Mouse (Mus musculus): Measurements from ENCODE around the gene Dsn1. TPM values are rescaled to one million over a fixed set of nuclear protein-coding genes. Genes with fewer than 3 reads are reported as not detected.

Gene Dsn1
- polyA plus RNA-seq, 1 experiment from 2014 or later, result 53.7 TPM

GRCm38 (mm10) chr2:157012341-157012740 lies 5.4 kb upstream of the Dsn1 start:
- H3K4me2 ChIP-seq, result no peak overlapping the region
- H3K27me3 ChIP-seq, result no peaks in the 10 kb centered on the region
- ATAC-seq (ENCODE audit: low FRiP score), result no peak
- H3K27ac ChIP-seq, result no peak overlapping the region
- H3K4me3 ChIP-seq (replicated peaks), result no peak overlapping the region
- H3K36me3 ChIP-seq (replicated peaks), result peaks cover 48% of the 10 kb centered on the region
- peaks cover 2% of the 10 kb centered on the region for H3K4me1 ChIP-seq
- H3K9me3 ChIP-seq, result no peaks in the 10 kb centered on the region
- no peak overlapping the region for H3K9ac ChIP-seq
- WGBS, result 89% methylated on average over 6 of the region's 6 CpGs

- 63% methylated on average over 11 of the region's 11 CpGs for WGBS
- Histone ChIP-seq H3K9ac (no peak overlapping the region), H3K27me3 (no peaks in the 10 kb centered on the region), H3K36me3 (replicated peaks) (peaks cover 32% of the 10 kb centered on the region), H3K27ac (no peak overlapping the region), H3K4me2 (no peak overlapping the region), H3K4me1 (peaks cover 15% of the 10 kb centered on the region), H3K4me3 (replicated peaks) (no peak overlapping the region), H3K9me3 (no peaks in the 10 kb centered on the region)
- ATAC-seq (ENCODE audit: low FRiP score), result no peak
Measured at GRCm38 (mm10) chr2:157010634-157011310, 3.8 kb upstream of the Dsn1 start.

GRCm38 (mm10) chr2:157010121-157010520 lies 3.2 kb upstream of the Dsn1 start:
- Histone ChIP-seq H3K27me3 (no peaks in the 10 kb centered on the region), H3K27ac (no peak overlapping the region), H3K36me3 (replicated peaks) (peaks cover 27% of the 10 kb centered on the region), H3K9ac (no peak overlapping the region), H3K4me3 (replicated peaks) (no peak overlapping the region), H3K4me1 (peaks cover 17% of the 10 kb centered on the region), H3K9me3 (no peaks in the 10 kb centered on the region), H3K4me2 (no peak overlapping the region)
- no peak for ATAC-seq (ENCODE audit: low FRiP score)

DNA sequence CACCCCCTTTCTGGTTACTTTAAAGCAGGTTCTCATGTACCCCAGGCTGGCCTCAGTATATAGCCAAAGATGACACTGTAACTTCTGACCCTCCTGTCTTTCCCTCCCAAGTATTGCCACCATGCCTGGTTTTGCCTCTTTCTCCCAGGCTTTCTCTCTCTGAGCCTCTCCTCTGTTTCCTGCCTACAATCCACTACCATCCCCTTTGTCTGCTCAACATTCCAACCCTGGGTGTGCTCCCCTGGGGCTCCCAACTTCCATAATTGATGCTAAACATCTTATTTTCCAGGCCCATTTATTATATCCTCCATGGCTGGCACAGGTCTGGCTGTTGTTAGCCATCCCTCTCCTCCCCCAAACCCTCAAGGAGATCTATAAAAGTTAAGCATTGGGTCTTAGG lies 1.6 kb upstream of the Dsn1 start:
- H3K9ac ChIP-seq, result no peak overlapping the region
- no peak for ATAC-seq (ENCODE audit: low FRiP score)
- H3K27ac ChIP-seq, result no peak overlapping the region

GRCm38 (mm10) chr2:157007234-157007596 lies 261 bp upstream of the Dsn1 start:
- peaks cover 14% of the 10 kb centered on the region for H3K36me3 ChIP-seq (replicated peaks)
- H3K4me1 ChIP-seq, result peaks cover 17% of the 10 kb centered on the region
- peak overlapping the region; percentile 74 for H3K9ac ChIP-seq
- WGBS, result 26% methylated on average over 5 of the region's 5 CpGs
- no peaks in the 10 kb centered on the region for H3K27me3 ChIP-seq
- H3K4me2 ChIP-seq, result peak overlapping the region; percentile 97
- H3K4me3 ChIP-seq (replicated peaks), result peak overlapping the region; percentile 77
- ATAC-seq (ENCODE audit: low FRiP score), result no peak; the same call in none of the 2 replicates
- peak overlapping the region; percentile 76 for H3K27ac ChIP-seq
- no peaks in the 10 kb centered on the region for H3K9me3 ChIP-seq

More for the DNA sequence above, 1.6 kb upstream of the Dsn1 start:
- peaks cover 17% of the 10 kb centered on the region for H3K4me1 ChIP-seq
- no peaks in the 10 kb centered on the region for H3K27me3 ChIP-seq
- H3K9me3 ChIP-seq, result no peaks in the 10 kb centered on the region
- H3K4me2 ChIP-seq, result no peak overlapping the region
- no peak overlapping the region for H3K4me3 ChIP-seq (replicated peaks)
- peaks cover 25% of the 10 kb centered on the region for H3K36me3 ChIP-seq (replicated peaks)

GRCm38 (mm10) chr2:157002321-157002720 lies 4.6 kb downstream of the Dsn1 start:
- H3K36me3 ChIP-seq (replicated peaks), result peaks cover 44% of the 10 kb centered on the region
- no peak overlapping the region for H3K27ac ChIP-seq
- H3K9me3 ChIP-seq, result no peaks in the 10 kb centered on the region
- peaks cover 14% of the 10 kb centered on the region for H3K4me1 ChIP-seq
- H3K4me2 ChIP-seq, result no peak overlapping the region
- no peak overlapping the region for H3K9ac ChIP-seq
- no peak overlapping the region for H3K4me3 ChIP-seq (replicated peaks)
- no peak for ATAC-seq (ENCODE audit: low FRiP score)
- WGBS, result 95% methylated on average over 4 of the region's 4 CpGs
- H3K27me3 ChIP-seq, result no peaks in the 10 kb centered on the region

DNA sequence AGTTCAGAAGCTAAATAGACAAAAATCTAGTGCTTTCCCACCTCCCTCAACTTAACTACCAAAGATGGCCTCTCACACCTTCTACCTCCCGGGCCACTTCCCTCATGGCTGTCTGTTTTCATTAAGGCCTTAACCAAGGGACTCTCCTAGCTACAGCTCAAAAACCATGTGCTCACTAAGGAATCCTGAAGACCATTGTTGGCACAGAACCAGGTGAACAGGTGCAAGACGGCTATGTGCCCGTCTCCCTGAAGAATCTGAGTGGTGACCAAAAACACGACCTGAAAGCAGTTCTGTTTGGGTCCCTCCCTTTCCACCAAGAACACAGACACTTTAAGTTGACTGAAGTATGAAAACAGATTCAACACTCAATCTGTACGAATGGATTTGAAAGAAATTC lies 8.7 kb downstream of the Dsn1 start:
- H3K27me3 ChIP-seq, result no peaks in the 10 kb centered on the region
- no peaks in the 10 kb centered on the region for H3K9me3 ChIP-seq
- no peak overlapping the region for H3K4me3 ChIP-seq (replicated peaks)
- H3K4me1 ChIP-seq, result no peaks in the 10 kb centered on the region
- H3K9ac ChIP-seq, result no peak overlapping the region
- WGBS, result 92% methylated on average over 5 of the region's 5 CpGs
- H3K4me2 ChIP-seq, result no peak overlapping the region
- ATAC-seq (ENCODE audit: low FRiP score), result no peak
- peaks cover 56% of the 10 kb centered on the region for H3K36me3 ChIP-seq (replicated peaks)
- H3K27ac ChIP-seq, result no peak overlapping the region

- H3K4me1 ChIP-seq, result no peaks in the 10 kb centered on the region
- H3K36me3 ChIP-seq (replicated peaks), result peaks cover 56% of the 10 kb centered on the region
- no peak overlapping the region for H3K4me3 ChIP-seq (replicated peaks)
- ATAC-seq (ENCODE audit: low FRiP score), result no peak
- 0 out of 2 replicates have a peak overlapping the region, but pooled peaks have one; percentile 42 for H3K9ac ChIP-seq
- H3K9me3 ChIP-seq, result no peaks in the 10 kb centered on the region
- no peak overlapping the region for H3K27ac ChIP-seq
- no peak overlapping the region for H3K4me2 ChIP-seq
- WGBS, result 76% methylated on average over 6 of the region's 6 CpGs
- no peaks in the 10 kb centered on the region for H3K27me3 ChIP-seq
Measured at GRCm38 (mm10) chr2:156996576-156996975, 10.4 kb downstream of the Dsn1 start.

GRCm38 (mm10) chr2:156991470-156992319 lies 15.3 kb downstream of the Dsn1 start, which contains the start of gene Ndrg3:
Ndrg3 (minus strand) TSS chr2:156992056.
- no peaks in the 10 kb centered on the region for H3K27me3 ChIP-seq
- peaks cover 25% of the 10 kb centered on the region for H3K36me3 ChIP-seq (replicated peaks)
- under 1% methylated on average over 66 of the region's 66 CpGs for WGBS
- H3K4me3 ChIP-seq (replicated peaks), result peak within 1 kb of the TSS; percentile 92
- H3K9ac ChIP-seq, result peak within 1 kb of the TSS; percentile 81
- peak within 1 kb of the TSS; percentile 73 for H3K27ac ChIP-seq
- H3K9me3 ChIP-seq, result no peaks in the 10 kb centered on the region
- H3K4me1 ChIP-seq, result peaks cover 17% of the 10 kb centered on the region
- peak within 1 kb of the TSS; percentile 96 for H3K4me2 ChIP-seq
- ATAC-seq (ENCODE audit: low FRiP score), result peak; percentile 95

DNA sequence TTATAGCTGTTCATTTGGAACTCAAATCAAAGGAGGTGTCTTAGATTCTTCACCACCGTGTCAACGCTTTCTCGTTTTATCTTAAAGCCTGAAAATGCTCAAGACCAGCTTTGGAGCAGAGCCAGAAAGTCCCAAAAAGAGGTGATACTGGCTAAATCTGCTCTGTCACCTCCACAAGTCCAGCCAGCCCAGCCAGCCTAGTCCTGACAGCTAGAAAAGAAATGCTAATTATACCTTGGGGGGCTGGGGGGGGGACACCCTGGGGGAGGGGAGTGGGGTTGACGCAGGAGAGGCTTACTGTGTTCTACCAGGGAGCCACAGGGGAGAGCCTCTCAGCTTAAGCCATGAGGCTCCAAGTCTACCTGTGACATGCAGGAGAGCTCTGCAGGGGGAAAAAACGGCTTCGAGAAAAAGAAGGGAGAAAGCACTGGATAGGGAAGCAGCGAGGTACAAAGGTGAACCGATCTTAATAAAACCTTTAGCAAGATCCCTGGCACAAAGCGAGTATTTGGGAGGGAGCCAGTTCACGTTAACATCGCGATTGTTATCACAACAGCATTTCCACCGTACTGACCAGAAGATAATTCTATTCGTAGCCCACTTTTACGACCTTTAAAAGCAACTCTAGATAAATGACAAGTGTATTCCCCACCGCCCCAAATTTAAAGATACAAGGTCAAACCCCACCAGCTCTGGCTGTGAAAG lies 16.1 kb downstream of the Dsn1 start:
- H3K4me3 ChIP-seq (replicated peaks), result peak overlapping the region; percentile 92
- H3K27me3 ChIP-seq, result no peaks in the 10 kb centered on the region
- WGBS, result 3% methylated on average over 16 of the region's 16 CpGs
- H3K9ac ChIP-seq, result peak overlapping the region; percentile 81
- H3K27ac ChIP-seq, result no peak overlapping the region
- H3K4me2 ChIP-seq, result peak overlapping the region; percentile 96
- H3K36me3 ChIP-seq (replicated peaks), result peaks cover 20% of the 10 kb centered on the region
- H3K4me1 ChIP-seq, result peaks cover 17% of the 10 kb centered on the region
- H3K9me3 ChIP-seq, result no peaks in the 10 kb centered on the region
- ATAC-seq (ENCODE audit: low FRiP score), result no peak

- Histone ChIP-seq H3K9me3 (no peaks in the 10 kb centered on the region), H3K9ac (no peak overlapping the region), H3K4me3 (replicated peaks) (no peak overlapping the region), H3K27ac (no peak overlapping the region), H3K4me1 (peaks cover 17% of the 10 kb centered on the region), H3K27me3 (no peaks in the 10 kb centered on the region), H3K36me3 (replicated peaks) (no peaks in the 10 kb centered on the region), H3K4me2 (no peak overlapping the region)
- 91% methylated on average over 3 of the region's 3 CpGs for WGBS
- no peak for ATAC-seq (ENCODE audit: low FRiP score)
Measured at GRCm38 (mm10) chr2:156987316-156987715, 19.6 kb downstream of the Dsn1 start.

DNA sequence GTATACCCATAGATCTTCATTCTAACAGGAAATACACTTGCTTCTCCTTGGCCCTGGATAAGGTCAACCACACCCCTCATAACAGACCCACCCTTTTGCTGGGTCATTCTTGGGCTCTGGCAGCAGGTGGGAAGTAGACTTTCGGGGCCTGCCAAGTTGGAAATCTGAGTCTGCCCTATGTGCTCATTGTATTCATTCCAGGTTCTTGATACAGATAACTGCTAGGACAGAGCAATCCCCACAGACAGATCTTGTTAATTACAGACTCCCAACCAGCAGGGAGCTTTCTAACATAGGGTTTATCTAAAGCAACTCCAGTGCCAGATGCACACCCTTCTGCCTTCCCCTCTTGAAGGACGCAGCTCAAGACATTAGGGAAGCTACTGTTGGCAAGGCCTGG lies 24.1 kb downstream of the Dsn1 start:
- Histone ChIP-seq H3K4me1 (peaks cover 3% of the 10 kb centered on the region; the same call in 1 of the 2 replicates), H3K9ac (no peak overlapping the region), H3K27ac (no peak overlapping the region), H3K36me3 (replicated peaks) (no peaks in the 10 kb centered on the region), H3K9me3 (no peaks in the 10 kb centered on the region), H3K27me3 (no peaks in the 10 kb centered on the region), H3K4me3 (replicated peaks) (no peak overlapping the region), H3K4me2 (no peak overlapping the region)
- WGBS, result 80% methylated on average over 2 of the region's 2 CpGs
- no peak for ATAC-seq (ENCODE audit: low FRiP score)
